ENCODE assay signal across 10 mouse cellular contexts in the genomic region with DNA sequence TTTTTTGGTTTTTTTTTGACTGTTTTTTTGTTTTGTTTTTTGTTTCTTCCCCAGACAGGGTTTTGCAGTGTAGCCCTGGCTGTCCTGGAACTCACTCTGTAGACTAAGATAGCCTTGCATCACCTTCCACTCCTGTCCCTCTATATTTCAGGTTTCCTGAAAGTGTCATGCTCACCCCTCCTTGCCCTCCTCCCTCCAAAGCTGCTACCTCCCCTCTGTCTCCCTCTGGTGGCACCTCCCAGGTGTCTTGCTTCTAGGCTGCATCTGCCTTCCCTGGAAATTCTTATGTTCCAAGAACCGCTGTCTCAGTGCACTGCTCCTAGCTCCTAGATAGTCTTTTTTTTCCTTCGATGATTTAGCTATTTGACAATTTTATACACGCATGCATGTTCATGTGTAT. TPM values are rescaled to one million over a fixed set of nuclear protein-coding genes. Genes with fewer than 3 reads are reported as not detected.
DNase-seq lines count a peak whose midpoint lies in the region; ATAC-seq and TF ChIP-seq lines count a peak whose summit lies in the region.
"Had no signal": no experiment of that assay in that cellular context is flagged by ENCODE, and none has a peak within 500 bp of the region (broad histone marks: within the 10 kb centered on the region; RNA-seq: fewer than 3 reads in every experiment).

No protein-coding gene starts in this region.

- peak; percentile 45 for DNase-seq in embryo, embryonic 10 days (ENCODE audit: low spot score)
- no peak for DNase-seq in embryo, embryonic 11 days
- no peak for DNase-seq in liver, adult 2 months (ENCODE audit: extremely low read depth, low read depth, low spot score)
- no peak for DNase-seq in G1E (ENCODE audit: low spot score)
- peak; percentile 33 for DNase-seq in liver, postnatal 0 days
- DNase-seq in left cerebral cortex, postnatal 14 days (ENCODE audit: low spot score in 2 of 2), result no peak
- no peak for DNase-seq in frontal cortex, adult 2 months (ENCODE audit: extremely low spot score in 1 of 2, low spot score in 1 of 2)

- H3K36me3 ChIP-seq in liver, adult 2 months (ENCODE audit: control insufficient read depth, insufficient read depth, low read length), result 0 out of 2 replicates have a peak, but pooled peaks cover 2% of the 10 kb centered on the region
- peaks cover 24% of the 10 kb centered on the region for H3K36me3 ChIP-seq in liver, embryonic 12.5 days
- H3K36me3 ChIP-seq in G1E (replicated peaks), result peaks cover 31% of the 10 kb centered on the region
- peaks cover 15% of the 10 kb centered on the region for H3K36me3 ChIP-seq in liver, postnatal 0 days (replicated peaks; ENCODE audit: insufficient read depth, low read length)

- H3K9me3 ChIP-seq in liver, embryonic 12.5 days (replicated peaks), result no peaks in the 10 kb centered on the region
- H3K9me3 ChIP-seq in G1E (replicated peaks), result peaks cover 4% of the 10 kb centered on the region
- H3K9me3 ChIP-seq in liver, postnatal 0 days (ENCODE audit: low read length), result no peaks in the 10 kb centered on the region
- H3K9me3 ChIP-seq: lung, embryonic 15.5 days had no signal

- H3K27me3 ChIP-seq in liver, adult 2 months (ENCODE audit: control insufficient read depth, insufficient read depth, low read length), result no peaks in the 10 kb centered on the region
- no peaks in the 10 kb centered on the region for H3K27me3 ChIP-seq in liver, embryonic 12.5 days (replicated peaks)
- H3K27me3 ChIP-seq in G1E (ENCODE audit: insufficient read depth, low read length), result no peaks in the 10 kb centered on the region
- H3K27me3 ChIP-seq in liver, postnatal 0 days (ENCODE audit: insufficient read depth, low read length), result no peaks in the 10 kb centered on the region
- H3K27me3 ChIP-seq: lung, embryonic 15.5 days had no signal

- no peak overlapping the region for H3K4me3 ChIP-seq in liver, adult 2 months (ENCODE audit: insufficient read depth, low read depth, low read length)
- H3K4me3 ChIP-seq in liver, embryonic 12.5 days, result no peak overlapping the region
- H3K4me3 ChIP-seq in G1E (ENCODE audit: low read depth, low read length), result no peak overlapping the region
- H3K4me3 ChIP-seq in liver, postnatal 0 days (ENCODE audit: low read depth, low read length), result no peak overlapping the region
- H3K4me3 ChIP-seq: lung, embryonic 15.5 days had no signal

- ATAC-seq in liver, embryonic 12.5 days, result no peak
- no peak for ATAC-seq in G1E (ENCODE audit: extremely low read depth, insufficient number of reproducible peaks, low FRiP score, poor library complexity, severe bottlenecking)
- ATAC-seq in liver, postnatal 0 days, result no peak
- ATAC-seq: intestine, embryonic 16.5 days had no signal

- peak; percentile 35; the same call in 1 of the 2 replicates for TF ChIP-seq CTCF in liver, adult 2 months (IDR thresholded peaks at IDR 0.05; ENCODE audit: low read depth, low read length)
- 0 out of 2 replicates have a peak, but pooled peaks have one; percentile 7 for TF ChIP-seq CTCF in G1E (IDR thresholded peaks at IDR 0.05; ENCODE audit: low read depth, low read length)
- peak; percentile 61 for TF ChIP-seq CTCF in liver, postnatal 0 days (IDR thresholded peaks at IDR 0.05; ENCODE audit: low read depth)

- 82% methylated on average over 3 of the region's 3 CpGs for WGBS in liver, adult 2 months
- WGBS in liver, embryonic 12.5 days (ENCODE audit: insufficient replicate concordance), result 68% methylated on average over 3 of the region's 3 CpGs
- 64% methylated on average over 3 of the region's 3 CpGs for WGBS in liver, postnatal 0 days (ENCODE audit: insufficient replicate concordance)

- no peak overlapping the region for H3K27ac ChIP-seq in liver, adult 2 months (replicated peaks; ENCODE audit: insufficient read depth, low read depth, low read length)
- H3K27ac ChIP-seq in liver, embryonic 12.5 days, result no peak overlapping the region
- no peak overlapping the region for H3K27ac ChIP-seq in liver, postnatal 0 days (ENCODE audit: low read depth)
- H3K27ac ChIP-seq: lung, embryonic 15.5 days had no signal

- H3K79me2 ChIP-seq in liver, adult 2 months (ENCODE audit: control insufficient read depth, insufficient read depth, low read length), result no peaks in the 10 kb centered on the region

- no peak overlapping the region for H3K4me2 ChIP-seq in liver, embryonic 12.5 days
- no peak overlapping the region for H3K4me2 ChIP-seq in liver, postnatal 0 days (ENCODE audit: low read depth, low read length)
- H3K4me2 ChIP-seq: lung, embryonic 15.5 days had no signal

- TF ChIP-seq EP300 in liver, postnatal 0 days (IDR thresholded peaks at IDR 0.05; ENCODE audit: low read depth), result no peak

- intact Hi-C loops in left cerebral cortex, postnatal 14 days (cut with DNase I), result no loop called here

- H3K4me1 ChIP-seq in liver, adult 2 months (ENCODE audit: control insufficient read depth, insufficient read depth, low read length), result no peaks in the 10 kb centered on the region
- peaks cover 15% of the 10 kb centered on the region; the same call in 1 of the 2 replicates for H3K4me1 ChIP-seq in liver, embryonic 12.5 days
- H3K4me1 ChIP-seq in G1E (ENCODE audit: insufficient read depth, low read depth, low read length), result peaks cover 8% of the 10 kb centered on the region; the same call in 1 of the 2 replicates
- no peaks in the 10 kb centered on the region for H3K4me1 ChIP-seq in liver, postnatal 0 days (ENCODE audit: insufficient read depth)
- H3K4me1 ChIP-seq: lung, embryonic 15.5 days had no signal

- no peak overlapping the region for H3K9ac ChIP-seq in liver, adult 2 months (ENCODE audit: low read depth, low read length)
- no peak overlapping the region for H3K9ac ChIP-seq in liver, embryonic 12.5 days
- H3K9ac ChIP-seq in liver, postnatal 0 days (replicated peaks), result no peak overlapping the region
- H3K9ac ChIP-seq: lung, embryonic 15.5 days had no signal

- TF ChIP-seq POLR2A in liver, adult 2 months (IDR thresholded peaks at IDR 0.05; ENCODE audit: extremely low read depth, insufficient read depth, low read length), result no peak

RNA-seq across cellular contexts. Expression of a gene that starts 11.9 kb away (rescaled TPM):
- 259 and 274 TPM in 2 replicates for total RNA-seq in liver, adult 2 months (2014; rRNA removed)
- 214 and 240 TPM in 2 replicates for polyA plus RNA-seq in liver, adult 2 months (2012; rRNA removed)
- polyA plus RNA-seq in liver, embryonic 12.5 days (2016; fragmentation: Nextera tagmentation; extraction: Ambion mirVana), result 1,639 and 1,657 TPM in 2 replicates
- total RNA-seq in G1E (2014; fragmentation: Nextera tagmentation), result 2,671 and 3,097 TPM in 2 replicates
- 4,796 and 5,087 TPM in 2 replicates for total RNA-seq in G1E (2017)
- 14,052 and 14,774 TPM in 2 replicates for polyA plus RNA-seq in G1E (2012)
- polyA plus RNA-seq in liver, postnatal 0 days (2015; fragmentation: Nextera tagmentation; extraction: Ambion mirVana), result 750 and 799 TPM in 2 replicates
- total RNA-seq in left cerebral cortex, postnatal 14 days (2021), result 100 to 1,000 TPM; 336 to 423 TPM
- 707 and 751 TPM in 2 replicates for polyA plus RNA-seq in frontal cortex, adult 2 months (2012; rRNA removed)

RNA-seq across cellular contexts. Expression of a gene that starts 44.0 kb away (rescaled TPM):
- 3.8 and 5.3 TPM in 2 replicates for total RNA-seq in liver, adult 2 months (2014; rRNA removed)
- polyA plus RNA-seq in liver, adult 2 months (2012; rRNA removed), result 4.7 TPM in 2 replicates
- 44.0 and 48.0 TPM in 2 replicates for polyA plus RNA-seq in liver, embryonic 12.5 days (2016; fragmentation: Nextera tagmentation; extraction: Ambion mirVana)
- total RNA-seq in G1E (2014; fragmentation: Nextera tagmentation) (82.7 and 83.8 TPM in 2 replicates), G1E (2017) (21.8 and 23.4 TPM in 2 replicates)
- polyA plus RNA-seq in G1E (2012), result 56.7 and 72.3 TPM in 2 replicates
- 25.2 and 29.6 TPM in 2 replicates for polyA plus RNA-seq in liver, postnatal 0 days (2015; fragmentation: Nextera tagmentation; extraction: Ambion mirVana)
- total RNA-seq in left cerebral cortex, postnatal 14 days (2021), result 10 to 100 TPM; 60.5 to 63.2 TPM
- 66.1 and 72.3 TPM in 2 replicates for polyA plus RNA-seq in frontal cortex, adult 2 months (2012; rRNA removed)

RNA-seq across cellular contexts. Expression of a gene that starts 44.3 kb away (rescaled TPM):
- 5.0 and 6.0 TPM in 2 replicates for total RNA-seq in liver, adult 2 months (2014; rRNA removed)
- polyA plus RNA-seq in liver, adult 2 months (2012; rRNA removed), result 13.4 and 20.2 TPM in 2 replicates
- polyA plus RNA-seq in liver, embryonic 12.5 days (2016; fragmentation: Nextera tagmentation; extraction: Ambion mirVana), result 23.4 and 24.3 TPM in 2 replicates
- total RNA-seq in G1E (2014; fragmentation: Nextera tagmentation) (16.9 and 33.6 TPM in 2 replicates), G1E (2017) (29.1 and 29.3 TPM in 2 replicates)
- polyA plus RNA-seq in G1E (2012), result 43.8 and 47.6 TPM in 2 replicates
- polyA plus RNA-seq in liver, postnatal 0 days (2015; fragmentation: Nextera tagmentation; extraction: Ambion mirVana), result 8.5 and 9.8 TPM in 2 replicates
- total RNA-seq in left cerebral cortex, postnatal 14 days (2021), result 10 to 100 TPM; 24.8 to 28.7 TPM
- 34.7 and 39.7 TPM in 2 replicates for polyA plus RNA-seq in frontal cortex, adult 2 months (2012; rRNA removed)

Comparison
In these comparisons a context has a peak if more than half of its experiments do, and no peak if none do; other contexts are left out.
1. DNase-seq: peak in embryo, embryonic 10 days (single experiment) and liver, postnatal 0 days (single experiment); none in embryo, embryonic 11 days (single experiment), liver, adult 2 months (single experiment), G1E (single experiment), left cerebral cortex, postnatal 14 days (0 of 2) and frontal cortex, adult 2 months (0 of 2).
2. CTCF ChIP-seq: peak in every context shown above with its lines; median percentile 61 in liver, postnatal 0 days; 35 in liver, adult 2 months; 7 in G1E.